Mouse (Mus musculus): ENCODE results near the gene Rhcg. TPM values are rescaled to one million over a fixed set of nuclear protein-coding genes. Genes with fewer than 3 reads are reported as not detected.

The Rhcg gene
- polyA plus RNA-seq (2014; fragmentation: Illumina TruSeq; extraction: RNeasy Lipid Tissue Mini Kit (QIAGEN cat#74804); ENCODE audit: low read depth, low replicate concordance), result 183 TPM

DNA sequence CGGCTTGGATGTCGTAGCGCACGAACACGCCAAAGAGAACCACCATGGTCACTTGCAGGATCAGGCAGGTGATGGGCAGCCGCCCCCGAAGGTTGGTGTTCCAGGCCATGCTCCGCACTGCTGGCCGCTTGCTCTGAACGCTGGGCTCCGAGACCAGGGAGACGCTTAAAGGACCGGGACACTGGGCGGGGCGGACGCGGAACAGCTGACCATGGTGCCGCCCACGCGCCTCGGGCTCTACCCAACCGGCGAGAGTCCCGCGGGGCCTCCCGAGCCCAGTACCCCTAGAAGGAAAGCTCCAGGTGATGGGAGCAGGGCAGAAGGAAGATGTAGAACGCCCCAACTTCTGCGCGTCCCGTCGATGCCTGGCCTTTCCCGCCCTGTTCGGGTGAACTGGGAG, at the start of gene Rhcg:
Rhcg (minus strand) TSS at position 240 of the 400 bp plus-strand sequence.

GRCm38 (mm10) chr7:79659578-79660290, 42.3 kb upstream of the Rhcg start, which contains the start of gene Ticrr:
Gene Ticrr (plus strand): TSS chr7:79660196.

Other genes starting within 250 kb of the Rhcg start
- gene Rlbp1, start 230.6 kb downstream of the Rhcg start, polyA plus RNA-seq (2014; fragmentation: Illumina TruSeq; extraction: RNeasy Lipid Tissue Mini Kit (QIAGEN cat#74804); ENCODE audit: low read depth, low replicate concordance), result not detected
- gene Fanci, start 225.7 kb downstream of the Rhcg start, polyA plus RNA-seq (2014; fragmentation: Illumina TruSeq; extraction: RNeasy Lipid Tissue Mini Kit (QIAGEN cat#74804); ENCODE audit: low read depth, low replicate concordance), result 0.57 TPM
- 37.9 TPM for gene Polg, start 151.3 kb downstream of the Rhcg start, polyA plus RNA-seq (2014; fragmentation: Illumina TruSeq; extraction: RNeasy Lipid Tissue Mini Kit (QIAGEN cat#74804); ENCODE audit: low read depth, low replicate concordance)
- gene Ticrr, start 42.5 kb upstream of the Rhcg start, polyA plus RNA-seq (2014; fragmentation: Illumina TruSeq; extraction: RNeasy Lipid Tissue Mini Kit (QIAGEN cat#74804); ENCODE audit: low read depth, low replicate concordance), result 0.32 TPM
- gene Kif7, start 98.1 kb upstream of the Rhcg start, polyA plus RNA-seq (2014; fragmentation: Illumina TruSeq; extraction: RNeasy Lipid Tissue Mini Kit (QIAGEN cat#74804); ENCODE audit: low read depth, low replicate concordance), result 2.1 TPM
- gene Plin1, start 115.2 kb upstream of the Rhcg start, polyA plus RNA-seq (2014; fragmentation: Illumina TruSeq; extraction: RNeasy Lipid Tissue Mini Kit (QIAGEN cat#74804); ENCODE audit: low read depth, low replicate concordance), result 618 TPM
- gene Pex11a, start 125.5 kb upstream of the Rhcg start, polyA plus RNA-seq (2014; fragmentation: Illumina TruSeq; extraction: RNeasy Lipid Tissue Mini Kit (QIAGEN cat#74804); ENCODE audit: low read depth, low replicate concordance), result 41.6 TPM
- gene Wdr93, start 125.5 kb upstream of the Rhcg start, polyA plus RNA-seq (2014; fragmentation: Illumina TruSeq; extraction: RNeasy Lipid Tissue Mini Kit (QIAGEN cat#74804); ENCODE audit: low read depth, low replicate concordance), result 3.9 TPM
- 1.6 TPM for gene Mesp1, start 176.1 kb upstream of the Rhcg start, polyA plus RNA-seq (2014; fragmentation: Illumina TruSeq; extraction: RNeasy Lipid Tissue Mini Kit (QIAGEN cat#74804); ENCODE audit: low read depth, low replicate concordance)
- gene Mesp2, start 193.1 kb upstream of the Rhcg start, polyA plus RNA-seq (2014; fragmentation: Illumina TruSeq; extraction: RNeasy Lipid Tissue Mini Kit (QIAGEN cat#74804); ENCODE audit: low read depth, low replicate concordance), result 1.1 TPM
- 17.7 TPM for gene Anpep, start 243.4 kb upstream of the Rhcg start, polyA plus RNA-seq (2014; fragmentation: Illumina TruSeq; extraction: RNeasy Lipid Tissue Mini Kit (QIAGEN cat#74804); ENCODE audit: low read depth, low replicate concordance)

Measured in adipose tissue, adult 10 weeks (tissue).